Comparison of ENCODE assay signal across 23 mouse cellular contexts in the genomic region with DNA sequence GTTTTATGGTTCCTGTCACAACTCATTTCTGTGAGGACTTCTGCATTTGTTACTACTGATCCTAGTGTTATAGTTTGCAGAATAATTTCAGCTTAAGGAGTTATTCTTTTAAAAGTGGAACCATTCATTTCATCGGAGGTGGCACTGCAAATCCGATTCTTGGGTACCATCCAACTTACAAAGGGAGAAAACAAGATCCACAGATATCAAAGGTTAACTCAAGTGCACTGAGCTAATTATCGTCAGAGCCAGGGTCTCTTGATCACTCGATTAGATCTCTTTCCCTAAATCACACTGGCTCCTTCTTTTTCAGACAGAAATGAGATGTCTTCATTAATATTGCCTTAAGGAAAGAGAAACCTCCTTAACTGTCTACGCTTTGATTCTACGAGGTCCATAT.
DNase-seq lines count a peak whose midpoint lies in the region; ATAC-seq and TF ChIP-seq lines count a peak whose summit lies in the region.
"Had no signal": no experiment of that assay in that cellular context is flagged by ENCODE, and none has a peak within 500 bp of the region (broad histone marks: within the 10 kb centered on the region; RNA-seq: fewer than 3 reads in every experiment).

No protein-coding gene starts in this region.

- H3K36me3 ChIP-seq in forebrain, embryonic 14.5 days (ENCODE audit: control insufficient read depth, insufficient read depth, low read length) = no peaks in the 10 kb centered on the region
- no peaks in the 10 kb centered on the region for H3K36me3 ChIP-seq in forebrain, embryonic 16.5 days (ENCODE audit: control insufficient read depth, insufficient read depth)
- 0 out of 2 replicates have a peak, but pooled peaks cover 6% of the 10 kb centered on the region for H3K36me3 ChIP-seq in heart, embryonic 13.5 days
- no peaks in the 10 kb centered on the region for H3K36me3 ChIP-seq in kidney, adult 2 months (ENCODE audit: control insufficient read depth, insufficient read depth, low read length)
- H3K36me3 ChIP-seq in kidney, embryonic 15.5 days = no peaks in the 10 kb centered on the region
- no peaks in the 10 kb centered on the region for H3K36me3 ChIP-seq in liver, adult 2 months (ENCODE audit: control insufficient read depth, insufficient read depth, low read length)
- no peaks in the 10 kb centered on the region for H3K36me3 ChIP-seq in liver, embryonic 12.5 days
- H3K36me3 ChIP-seq: embryonic facial prominence, embryonic 12.5 days; forebrain, embryonic 10.5 days; forebrain, embryonic 12.5 days; forebrain, embryonic 15.5 days had no signal

- peaks cover 15% of the 10 kb centered on the region; the same call in 1 of the 2 replicates for H3K4me1 ChIP-seq in forebrain, embryonic 14.5 days (ENCODE audit: control insufficient read depth, insufficient read depth, low read length)
- peaks cover 13% of the 10 kb centered on the region for H3K4me1 ChIP-seq in forebrain, embryonic 16.5 days (replicated peaks; ENCODE audit: control insufficient read depth, insufficient read depth, low read length)
- H3K4me1 ChIP-seq in heart, embryonic 13.5 days = peaks cover 31% of the 10 kb centered on the region
- H3K4me1 ChIP-seq in kidney, adult 2 months (ENCODE audit: control insufficient read depth, insufficient read depth, low read length) = peaks cover 21% of the 10 kb centered on the region
- no peaks in the 10 kb centered on the region for H3K4me1 ChIP-seq in kidney, embryonic 15.5 days
- peaks cover 12% of the 10 kb centered on the region; the same call in 1 of the 2 replicates for H3K4me1 ChIP-seq in liver, adult 2 months (ENCODE audit: control insufficient read depth, insufficient read depth, low read length)
- no peaks in the 10 kb centered on the region for H3K4me1 ChIP-seq in liver, embryonic 12.5 days
- H3K4me1 ChIP-seq: embryonic facial prominence, embryonic 12.5 days; forebrain, embryonic 10.5 days; forebrain, embryonic 12.5 days had no signal

- no peak for TF ChIP-seq CTCF in kidney, adult 2 months (conservative IDR thresholded peaks at IDR 0.05; ENCODE audit: insufficient read depth, insufficient read length, low read depth, low read length)
- no peak for TF ChIP-seq CTCF in liver, adult 2 months (IDR thresholded peaks at IDR 0.05; ENCODE audit: low read depth, low read length)

- H3K79me2 ChIP-seq in liver, adult 2 months (ENCODE audit: control insufficient read depth, insufficient read depth, low read length) = no peaks in the 10 kb centered on the region

- no peak overlapping the region for H3K4me3 ChIP-seq in forebrain, embryonic 14.5 days (ENCODE audit: low read depth, low read length)
- no peak overlapping the region for H3K4me3 ChIP-seq in forebrain, embryonic 16.5 days (replicated peaks; ENCODE audit: low read length)
- no peak overlapping the region for H3K4me3 ChIP-seq in heart, embryonic 13.5 days
- no peak overlapping the region for H3K4me3 ChIP-seq in kidney, adult 2 months (ENCODE audit: insufficient read depth, low read depth, low read length)
- H3K4me3 ChIP-seq in kidney, embryonic 15.5 days (replicated peaks) = no peak overlapping the region
- no peak overlapping the region for H3K4me3 ChIP-seq in liver, adult 2 months (ENCODE audit: insufficient read depth, low read depth, low read length)
- H3K4me3 ChIP-seq in liver, embryonic 12.5 days = no peak overlapping the region
- H3K4me3 ChIP-seq: embryonic facial prominence, embryonic 12.5 days; erythroblast, embryonic 14.5 days; forebrain, embryonic 10.5 days; forebrain, embryonic 12.5 days; forebrain, embryonic 15.5 days had no signal

- ATAC-seq in forebrain, embryonic 14.5 days = no peak
- ATAC-seq in forebrain, embryonic 16.5 days = no peak
- no peak for ATAC-seq in heart, embryonic 13.5 days (ENCODE audit: extremely low read depth, insufficient number of reproducible peaks, low FRiP score, low TSS enrichment)
- ATAC-seq in kidney, embryonic 15.5 days (replicated peaks; ENCODE audit: low FRiP score) = no peak
- ATAC-seq in liver, embryonic 12.5 days = no peak

- TF ChIP-seq POLR2A in kidney, adult 2 months (IDR thresholded peaks at IDR 0.05; ENCODE audit: low read depth, low read length) = no peak
- TF ChIP-seq POLR2A in liver, adult 2 months (IDR thresholded peaks at IDR 0.05; ENCODE audit: extremely low read depth, insufficient read depth, low read length) = no peak

- no peaks in the 10 kb centered on the region for H3K27me3 ChIP-seq in forebrain, embryonic 14.5 days (replicated peaks; ENCODE audit: control insufficient read depth, insufficient read depth, low read length)
- H3K27me3 ChIP-seq in forebrain, embryonic 16.5 days (replicated peaks; ENCODE audit: control insufficient read depth, insufficient read depth, low read length) = no peaks in the 10 kb centered on the region
- no peaks in the 10 kb centered on the region for H3K27me3 ChIP-seq in heart, embryonic 13.5 days (replicated peaks)
- no peaks in the 10 kb centered on the region for H3K27me3 ChIP-seq in kidney, adult 2 months (replicated peaks; ENCODE audit: control insufficient read depth, insufficient read depth, low read length)
- H3K27me3 ChIP-seq in kidney, embryonic 15.5 days = no peaks in the 10 kb centered on the region
- no peaks in the 10 kb centered on the region for H3K27me3 ChIP-seq in liver, adult 2 months (ENCODE audit: control insufficient read depth, insufficient read depth, low read length)
- H3K27me3 ChIP-seq in liver, embryonic 12.5 days (replicated peaks) = no peaks in the 10 kb centered on the region
- H3K27me3 ChIP-seq: embryonic facial prominence, embryonic 12.5 days; forebrain, embryonic 12.5 days; forebrain, embryonic 15.5 days had no signal

- H3K27ac ChIP-seq in forebrain, embryonic 14.5 days (ENCODE audit: low read depth, low read length) = 0 out of 2 replicates have a peak overlapping the region, but pooled peaks have one; percentile 17
- H3K27ac ChIP-seq in forebrain, embryonic 16.5 days (ENCODE audit: low read length) = no peak overlapping the region
- peak overlapping the region; percentile 76 for H3K27ac ChIP-seq in heart, embryonic 13.5 days (replicated peaks)
- no peak overlapping the region for H3K27ac ChIP-seq in kidney, adult 2 months (ENCODE audit: insufficient read depth, low read depth, low read length)
- H3K27ac ChIP-seq in kidney, embryonic 15.5 days = no peak overlapping the region
- H3K27ac ChIP-seq in liver, adult 2 months (replicated peaks; ENCODE audit: insufficient read depth, low read depth, low read length) = no peak overlapping the region
- no peak overlapping the region for H3K27ac ChIP-seq in liver, embryonic 12.5 days
- H3K27ac ChIP-seq: embryonic facial prominence, embryonic 12.5 days; forebrain, embryonic 10.5 days; forebrain, embryonic 12.5 days had no signal

- no peaks in the 10 kb centered on the region for H3K9me3 ChIP-seq in forebrain, embryonic 14.5 days (replicated peaks; ENCODE audit: control insufficient read depth, low read length)
- H3K9me3 ChIP-seq in forebrain, embryonic 16.5 days (ENCODE audit: control insufficient read depth, low read length) = no peaks in the 10 kb centered on the region
- H3K9me3 ChIP-seq in heart, embryonic 13.5 days = no peaks in the 10 kb centered on the region
- H3K9me3 ChIP-seq in kidney, embryonic 15.5 days (replicated peaks) = no peaks in the 10 kb centered on the region
- H3K9me3 ChIP-seq in liver, embryonic 12.5 days (replicated peaks) = no peaks in the 10 kb centered on the region
- H3K9me3 ChIP-seq: embryonic facial prominence, embryonic 12.5 days; forebrain, embryonic 10.5 days; forebrain, embryonic 12.5 days; forebrain, embryonic 15.5 days had no signal

- no peak for DNase-seq in forebrain, embryonic 14.5 days (ENCODE audit: low spot score)
- no peak for DNase-seq in heart, adult 8-10 months (ENCODE audit: low spot score)
- peak; percentile 57 for DNase-seq in kidney, adult 2 months
- peak; percentile 53 for DNase-seq in liver, adult 2 months (ENCODE audit: extremely low read depth, low read depth, low spot score)
- DNase-seq: adrenal gland, adult 2 months; adrenal gland, postnatal 10 days; adrenal gland, postnatal 25 days; cerebellum, adult 11 months; cerebellum, adult 18-20 months; cerebellum, adult 8-10 months; cerebellum, adult 9-11 months; cerebellum, postnatal 14 days; cerebellum, postnatal 36 days; embryo, embryonic 11 days had no signal

- 49% methylated on average over 6 of the region's 6 CpGs for WGBS in forebrain, embryonic 14.5 days
- WGBS in forebrain, embryonic 16.5 days = 54% methylated on average over 6 of the region's 6 CpGs
- WGBS in heart, embryonic 13.5 days = 68% methylated on average over 6 of the region's 6 CpGs
- WGBS in kidney, adult 2 months = 57% methylated on average over 6 of the region's 6 CpGs
- WGBS in kidney, embryonic 15.5 days = 69% methylated on average over 6 of the region's 6 CpGs
- 45% methylated on average over 6 of the region's 6 CpGs for WGBS in liver, adult 2 months
- 78% methylated on average over 6 of the region's 6 CpGs for WGBS in liver, embryonic 12.5 days (ENCODE audit: insufficient replicate concordance)

- H3K9ac ChIP-seq in forebrain, embryonic 14.5 days (ENCODE audit: low read length) = no peak overlapping the region
- H3K9ac ChIP-seq in forebrain, embryonic 16.5 days (replicated peaks; ENCODE audit: low read depth, low read length) = no peak overlapping the region
- H3K9ac ChIP-seq in heart, embryonic 13.5 days = no peak overlapping the region
- no peak overlapping the region for H3K9ac ChIP-seq in kidney, embryonic 15.5 days
- no peak overlapping the region for H3K9ac ChIP-seq in liver, adult 2 months (ENCODE audit: low read depth, low read length)
- H3K9ac ChIP-seq in liver, embryonic 12.5 days = no peak overlapping the region
- H3K9ac ChIP-seq: embryonic facial prominence, embryonic 12.5 days; forebrain, embryonic 12.5 days; forebrain, embryonic 15.5 days had no signal

- no peak overlapping the region for H3K4me2 ChIP-seq in forebrain, embryonic 14.5 days (ENCODE audit: low read length)
- H3K4me2 ChIP-seq in forebrain, embryonic 16.5 days (ENCODE audit: low read length) = no peak overlapping the region
- H3K4me2 ChIP-seq in heart, embryonic 13.5 days = peak overlapping the region; percentile 59; the same call in 1 of the 2 replicates
- H3K4me2 ChIP-seq in kidney, embryonic 15.5 days = no peak overlapping the region
- H3K4me2 ChIP-seq in liver, embryonic 12.5 days = no peak overlapping the region
- H3K4me2 ChIP-seq: embryonic facial prominence, embryonic 12.5 days; forebrain, embryonic 12.5 days; forebrain, embryonic 15.5 days had no signal

Comparison
In these comparisons a context has a peak if more than half of its experiments do, and no peak if none do; other contexts are left out.
1. H3K27ac ChIP-seq: peak in forebrain, embryonic 14.5 days (single experiment) and heart, embryonic 13.5 days (single experiment); none in forebrain, embryonic 16.5 days (single experiment), kidney, adult 2 months (single experiment), kidney, embryonic 15.5 days (single experiment), liver, adult 2 months (single experiment) and liver, embryonic 12.5 days (single experiment).
2. DNase-seq: peak in kidney, adult 2 months (single experiment) and liver, adult 2 months (single experiment); none in forebrain, embryonic 14.5 days (single experiment) and heart, adult 8-10 months (single experiment).